Mouse (Mus musculus): ENCODE measurements around the gene Parp12. TPM values are rescaled to one million over a fixed set of nuclear protein-coding genes. Genes with fewer than 3 reads are reported as not detected.

Gene Parp12
- total RNA-seq, 2 experiments from 2014 or later, result 5.2 to 5.5 TPM

GRCm38 (mm10) chr6:39055831-39056261 is 62.3 kb downstream of the Parp12 start:
- no peak for TF ChIP-seq CTCF (IDR thresholded peaks at IDR 0.05)
- no peak overlapping the region for H3K27ac ChIP-seq
- no peak for DNase-seq (ENCODE audit: extremely low spot score in 1 of 2, low spot score in 2 of 2)
- intact Hi-C loops (cut with DNase I), result loop anchor here (5.0 kb wide), 1 partner anchor 104 kb away; no protein-coding TSS in a partner anchor
- no peak overlapping the region for H3K4me3 ChIP-seq

GRCm38 (mm10) chr6:39054878-39055508 is 63.2 kb downstream of the Parp12 start:
- TF ChIP-seq CTCF (IDR thresholded peaks at IDR 0.05), result no peak
- intact Hi-C loops (cut with DNase I), result loop anchor here (5.0 kb wide), 1 partner anchor 103 kb away; no protein-coding TSS in a partner anchor
- no peak overlapping the region for H3K4me3 ChIP-seq
- no peak overlapping the region for H3K27ac ChIP-seq
- no peak for DNase-seq (ENCODE audit: extremely low spot score in 1 of 2, low spot score in 2 of 2)

- DNase-seq (ENCODE audit: extremely low spot score in 1 of 2, low spot score in 2 of 2), result no peak
- no peak overlapping the region for H3K4me3 ChIP-seq
- no peak for TF ChIP-seq CTCF (IDR thresholded peaks at IDR 0.05)
- H3K27ac ChIP-seq, result no peak overlapping the region
- intact Hi-C loops (cut with DNase I), result no loop called here
Measured at GRCm38 (mm10) chr6:39054206-39054864, 63.8 kb downstream of the Parp12 start.

- intact Hi-C loops (cut with DNase I), result no loop called here
- no peak for TF ChIP-seq CTCF (IDR thresholded peaks at IDR 0.05)
- no peak for DNase-seq (ENCODE audit: extremely low spot score in 1 of 2, low spot score in 2 of 2)
- Histone ChIP-seq H3K4me3 (no peak overlapping the region), H3K27ac (no peak overlapping the region)
Measured at GRCm38 (mm10) chr6:39052636-39053035, 65.5 kb downstream of the Parp12 start.

- H3K4me3 ChIP-seq, result no peak overlapping the region
- TF ChIP-seq CTCF (IDR thresholded peaks at IDR 0.05), result no peak
- no peak for DNase-seq (ENCODE audit: extremely low spot score in 1 of 2, low spot score in 2 of 2)
- no peak overlapping the region for H3K27ac ChIP-seq
- intact Hi-C loops (cut with DNase I), result no loop called here
Measured at GRCm38 (mm10) chr6:39051799-39052556, 66.2 kb downstream of the Parp12 start.

- intact Hi-C loops (cut with DNase I), result no loop called here
- TF ChIP-seq CTCF (IDR thresholded peaks at IDR 0.05), result no peak
Measured at GRCm38 (mm10) chr6:39050836-39051235, 67.3 kb downstream of the Parp12 start.

GRCm38 (mm10) chr6:39049141-39049540 is 69.0 kb downstream of the Parp12 start:
- intact Hi-C loops (cut with DNase I), result no loop called here
- no peak for DNase-seq (ENCODE audit: extremely low spot score in 1 of 2, low spot score in 2 of 2)
- Histone ChIP-seq H3K4me3 (no peak overlapping the region), H3K27ac (no peak overlapping the region)
- no peak for TF ChIP-seq CTCF (IDR thresholded peaks at IDR 0.05)

More at GRCm38 (mm10) chr6:39050836-39051235, 67.3 kb downstream of the Parp12 start:
- no peak for DNase-seq (ENCODE audit: extremely low spot score in 1 of 2, low spot score in 2 of 2)
- Histone ChIP-seq H3K4me3 (no peak overlapping the region), H3K27ac (no peak overlapping the region)

- TF ChIP-seq CTCF (IDR thresholded peaks at IDR 0.05), result no peak
- intact Hi-C loops (cut with DNase I), result no loop called here
- peak in 1 of 2 experiments; percentile 22 for DNase-seq (ENCODE audit: extremely low spot score in 1 of 2, low spot score in 2 of 2)
- Histone ChIP-seq H3K4me3 (no peak overlapping the region), H3K27ac (no peak overlapping the region)
Measured at GRCm38 (mm10) chr6:39040451-39040850, 77.7 kb downstream of the Parp12 start.

Other genes with a start within 250 kb of the Parp12 start
- gene Tbxas1, start 242.9 kb downstream of the Parp12 start, total RNA-seq (2021), result 1 to 10 TPM; 2.2 to 2.6 TPM
- gene Hipk2, start 242.2 kb downstream of the Parp12 start, total RNA-seq (2021), result 10 to 100 TPM; 54.7 to 61.3 TPM
- gene Kdm7a, start 88.4 kb upstream of the Parp12 start, total RNA-seq (2021), result 10 to 100 TPM; 39.5 to 51.5 TPM